Mouse (Mus musculus) limb, embryonic 11.5 days (tissue): ENCODE results near the gene Mfap4. TPM values are rescaled to one million over a fixed set of nuclear protein-coding genes. Genes with fewer than 3 reads are reported as not detected.

Experiments
- ATAC-seq: fragments of 200-750 bp; cut with Nextera tagmentation; 2 replicates; pipeline ENCODE4 v1.8.0; 2017; ENCODE audit warnings: low read depth; ENCODE audit not compliant: insufficient number of reproducible peaks, low FRiP score, low TSS enrichment
- DNase-seq: peaks from one replicate; pipeline ENCODE4 v3.0.0-alpha.2; 2015; ENCODE audit warnings: low spot score
- H3K27ac ChIP-seq: fragments of 300-500 bp; sonication (generic); replicated peaks from 2 replicates; pipeline ENCODE4 v1.5.1; 2014; ENCODE audit warnings: low read depth, mild to moderate bottlenecking, low read length
- H3K27me3 ChIP-seq: fragments of 300-500 bp; sonication (generic); 2 replicates; pipeline ENCODE4 v1.6.1; 2014; ENCODE audit warnings: mild to moderate bottlenecking, low read length, mixed read lengths; ENCODE audit not compliant: control insufficient read depth, insufficient read depth
- H3K36me3 ChIP-seq: fragments of 300-500 bp; sonication (generic); 2 replicates; pipeline ENCODE4 v1.6.1; 2014; ENCODE audit warnings: mild to moderate bottlenecking, low read length, moderate library complexity, mixed read lengths; ENCODE audit not compliant: control insufficient read depth, insufficient read depth
- H3K4me1 ChIP-seq: fragments of 300-500 bp; sonication (generic); 2 replicates; pipeline ENCODE4 v1.6.1; 2014; ENCODE audit warnings: low read length, mixed read lengths; ENCODE audit not compliant: control insufficient read depth, insufficient read depth
- H3K4me2 ChIP-seq: fragments of 300-500 bp; sonication (generic); 2 replicates; pipeline ENCODE4 v1.6.1; 2014; ENCODE audit warnings: low read depth, mild to moderate bottlenecking, moderate library complexity; ENCODE audit not compliant: severe bottlenecking
- H3K4me3 ChIP-seq: fragments of 300-500 bp; sonication (generic); 2 replicates; pipeline ENCODE4 v1.5.1; 2014; ENCODE audit warnings: low read depth, low read length
- H3K9ac ChIP-seq: fragments of 300-500 bp; sonication (generic); 2 replicates; pipeline ENCODE4 v1.6.1; 2014; ENCODE audit warnings: mild to moderate bottlenecking, low read length
- H3K9me3 ChIP-seq: fragments of 300-500 bp; sonication (generic); 2 replicates; pipeline ENCODE4 v1.6.1; 2016; ENCODE audit warnings: low read length; ENCODE audit not compliant: control insufficient read depth
- WGBS: fragments of 180-500 bp; shearing (Covaris S2); extraction: QIAGEN DNeasy Blood & Tissue Kit; methylation state at CpG from one replicate; pipeline ENCODE4 v1.1.7; 2014; 5-methylcytosine and 5-hydroxymethylcytosine counted together
- polyA plus RNA-seq: library from polyadenylated mRNA; unstranded; fragments of >200 nt; fragmentation: Nextera tagmentation; extraction: Ambion mirVana; gene quantifications from 2 replicates; pipeline ENCODE4 v1.2.1, GENCODE M21; 2014

Mfap4 gene
- polyA plus RNA-seq, result 244 and 251 TPM in 2 replicates

- H3K9ac ChIP-seq, result peak within 1 kb of the TSS; percentile 81
- DNase-seq (peak; percentile 92), ATAC-seq (peak; percentile 94)
- no peaks in the 10 kb centered on the region for H3K27me3 ChIP-seq
- peak within 1 kb of the TSS; percentile 100 for H3K27ac ChIP-seq
- 3% methylated on average over 20 of the region's 20 CpGs for WGBS
- H3K4me3 ChIP-seq, result peak within 1 kb of the TSS; percentile 53
- no peaks in the 10 kb centered on the region for H3K9me3 ChIP-seq
- H3K4me2 ChIP-seq, result peak within 1 kb of the TSS; percentile 94
- H3K4me1 ChIP-seq, result peaks cover 40% of the 10 kb centered on the region
- peaks cover 9% of the 10 kb centered on the region for H3K36me3 ChIP-seq
Measured at GRCm38 (mm10) chr11:61484613-61485540, at the start of gene Mfap4. Gene Mfap4 (plus strand): TSS chr11:61485431.

GRCm38 (mm10) chr11:61436298-61436697 lies 48.9 kb upstream of the Mfap4 start:
- 81% methylated on average over 1 of the region's 2 CpGs for WGBS
- no peak overlapping the region for H3K27ac ChIP-seq
- no peak overlapping the region for H3K4me3 ChIP-seq
- H3K36me3 ChIP-seq, result no peaks in the 10 kb centered on the region
- H3K27me3 ChIP-seq, result no peaks in the 10 kb centered on the region
- ATAC-seq (no peak), DNase-seq (no peak)
- H3K9ac ChIP-seq, result no peak overlapping the region
- H3K4me2 ChIP-seq, result no peak overlapping the region
- H3K9me3 ChIP-seq, result no peaks in the 10 kb centered on the region
- no peaks in the 10 kb centered on the region for H3K4me1 ChIP-seq

- no peak for ATAC-seq
- Histone ChIP-seq H3K36me3 (no peaks in the 10 kb centered on the region), H3K9me3 (no peaks in the 10 kb centered on the region), H3K27me3 (no peaks in the 10 kb centered on the region), H3K27ac (no peak overlapping the region), H3K4me1 (no peaks in the 10 kb centered on the region), H3K4me2 (no peak overlapping the region), H3K9ac (no peak overlapping the region), H3K4me3 (no peak overlapping the region)
- WGBS, result 70% methylated on average over 3 of the region's 3 CpGs
- DNase-seq, result no peak
Measured at GRCm38 (mm10) chr11:61439170-61439569, 46.1 kb upstream of the Mfap4 start.

- Histone ChIP-seq H3K36me3 (no peaks in the 10 kb centered on the region), H3K27me3 (no peaks in the 10 kb centered on the region), H3K27ac (no peak overlapping the region), H3K9me3 (no peaks in the 10 kb centered on the region), H3K9ac (no peak overlapping the region), H3K4me3 (no peak overlapping the region), H3K4me1 (no peaks in the 10 kb centered on the region), H3K4me2 (no peak overlapping the region)
- DNase-seq (no peak), ATAC-seq (no peak)
- WGBS, result 94% methylated on average over 4 of the region's 4 CpGs
Measured at GRCm38 (mm10) chr11:61440416-61440815, 44.8 kb upstream of the Mfap4 start.

- Histone ChIP-seq H3K4me2 (no peak overlapping the region), H3K4me3 (no peak overlapping the region), H3K4me1 (no peaks in the 10 kb centered on the region), H3K9ac (no peak overlapping the region), H3K27ac (no peak overlapping the region), H3K36me3 (no peaks in the 10 kb centered on the region), H3K27me3 (no peaks in the 10 kb centered on the region), H3K9me3 (no peaks in the 10 kb centered on the region)
- 86% methylated on average over 7 of the region's 7 CpGs for WGBS
- no peak for ATAC-seq
- DNase-seq, result no peak
Measured at GRCm38 (mm10) chr11:61441670-61442069, 43.6 kb upstream of the Mfap4 start.

GRCm38 (mm10) chr11:61443807-61444206 lies 41.4 kb upstream of the Mfap4 start:
- Histone ChIP-seq H3K4me1 (no peaks in the 10 kb centered on the region; the same call in 1 of the 2 replicates), H3K4me3 (no peak overlapping the region), H3K4me2 (no peak overlapping the region), H3K9ac (no peak overlapping the region), H3K36me3 (no peaks in the 10 kb centered on the region), H3K27me3 (no peaks in the 10 kb centered on the region), H3K9me3 (no peaks in the 10 kb centered on the region), H3K27ac (no peak overlapping the region)
- no peak for ATAC-seq
- DNase-seq, result no peak
- WGBS, result 88% methylated on average over 6 of the region's 6 CpGs

- 0 out of 2 replicates have a peak, but pooled peaks cover 2% of the 10 kb centered on the region for H3K27me3 ChIP-seq
- no peaks in the 10 kb centered on the region for H3K9me3 ChIP-seq
- H3K27ac ChIP-seq, result no peak overlapping the region
- DNase-seq (no peak), ATAC-seq (no peak)
- WGBS, result 91% methylated on average over 8 of the region's 8 CpGs
- no peak overlapping the region for H3K4me3 ChIP-seq
- no peaks in the 10 kb centered on the region; the same call in 1 of the 2 replicates for H3K4me1 ChIP-seq
- no peak overlapping the region for H3K4me2 ChIP-seq
- H3K9ac ChIP-seq, result no peak overlapping the region
- H3K36me3 ChIP-seq, result no peaks in the 10 kb centered on the region
Measured at GRCm38 (mm10) chr11:61447296-61447695, 37.9 kb upstream of the Mfap4 start.

GRCm38 (mm10) chr11:61448041-61448440 lies 37.2 kb upstream of the Mfap4 start:
- DNase-seq, result no peak
- no peak overlapping the region for H3K27ac ChIP-seq
- no peaks in the 10 kb centered on the region for H3K9me3 ChIP-seq
- no peak overlapping the region for H3K4me2 ChIP-seq
- H3K4me1 ChIP-seq, result no peaks in the 10 kb centered on the region; the same call in 1 of the 2 replicates
- ATAC-seq, result no peak
- H3K27me3 ChIP-seq, result 0 out of 2 replicates have a peak, but pooled peaks cover 2% of the 10 kb centered on the region
- no peak overlapping the region for H3K4me3 ChIP-seq
- 74% methylated on average over 5 of the region's 5 CpGs for WGBS
- no peaks in the 10 kb centered on the region for H3K36me3 ChIP-seq
- no peak overlapping the region for H3K9ac ChIP-seq
